Mouse (Mus musculus) macrophage (primary cell): Measurements from ENCODE around the gene 3100002H09Rik. TPM values are rescaled to one million over a fixed set of nuclear protein-coding genes. Genes with fewer than 3 reads are reported as not detected.

Source experiments
- polyA plus RNA-seq: library from polyadenylated mRNA; stranded (reverse); fragments of 250-400 nt; gene quantifications from 3 replicates; pipeline ENCODE4 v1.2.4, GENCODE M21; 2018; ENCODE audit warnings: inconsistent platforms

3100002H09Rik gene
- polyA plus RNA-seq, 1 experiment from 2014 or later = 0.19 TPM

Other genes starting within 250 kb of the 3100002H09Rik start
- gene Pou3f1, start 46.0 kb upstream of the 3100002H09Rik start, polyA plus RNA-seq = 0.49 to 1.1 TPM (median 0.70 TPM) in 3 replicates
- gene Utp11, start 82.8 kb upstream of the 3100002H09Rik start, polyA plus RNA-seq = 32.1 to 58.7 TPM (median 57.7 TPM) in 3 replicates
- gene Fhl3, start 89.9 kb upstream of the 3100002H09Rik start, polyA plus RNA-seq = 24.2 to 70.3 TPM (median 28.8 TPM) in 3 replicates
- 38.3 to 63.8 TPM (median 62.7 TPM) in 3 replicates for gene Sf3a3, start 104.0 kb upstream of the 3100002H09Rik start, polyA plus RNA-seq
- 20.2 to 23.6 TPM (median 22.9 TPM) in 3 replicates for gene Inpp5b, start 131.0 kb upstream of the 3100002H09Rik start, polyA plus RNA-seq
- 12.8 to 14.1 TPM (median 13.2 TPM) in 3 replicates for gene Mtf1, start 191.3 kb upstream of the 3100002H09Rik start, polyA plus RNA-seq
- 12.5 to 25.5 TPM (median 17.8 TPM) in 3 replicates for gene Yrdc, start 239.9 kb upstream of the 3100002H09Rik start, polyA plus RNA-seq
- gene 1110065P20Rik, start 240.4 kb upstream of the 3100002H09Rik start, polyA plus RNA-seq = 2.6 to 13.3 TPM (median 13.0 TPM) in 3 replicates